Mouse (Mus musculus): ENCODE results near the gene Dhx15. TPM values are rescaled to one million over a fixed set of nuclear protein-coding genes. Genes with fewer than 3 reads are reported as not detected.
"Not testable (repeated sequence)": the region's sequence is repeated elsewhere in the genome, so short reads cannot be mapped to it uniquely, and the experiment has no call there.

The Dhx15 gene
- 99.0 and 100 TPM in 2 replicates for polyA plus RNA-seq (2014; fragmentation: Nextera tagmentation; extraction: Ambion mirVana)

DNA sequence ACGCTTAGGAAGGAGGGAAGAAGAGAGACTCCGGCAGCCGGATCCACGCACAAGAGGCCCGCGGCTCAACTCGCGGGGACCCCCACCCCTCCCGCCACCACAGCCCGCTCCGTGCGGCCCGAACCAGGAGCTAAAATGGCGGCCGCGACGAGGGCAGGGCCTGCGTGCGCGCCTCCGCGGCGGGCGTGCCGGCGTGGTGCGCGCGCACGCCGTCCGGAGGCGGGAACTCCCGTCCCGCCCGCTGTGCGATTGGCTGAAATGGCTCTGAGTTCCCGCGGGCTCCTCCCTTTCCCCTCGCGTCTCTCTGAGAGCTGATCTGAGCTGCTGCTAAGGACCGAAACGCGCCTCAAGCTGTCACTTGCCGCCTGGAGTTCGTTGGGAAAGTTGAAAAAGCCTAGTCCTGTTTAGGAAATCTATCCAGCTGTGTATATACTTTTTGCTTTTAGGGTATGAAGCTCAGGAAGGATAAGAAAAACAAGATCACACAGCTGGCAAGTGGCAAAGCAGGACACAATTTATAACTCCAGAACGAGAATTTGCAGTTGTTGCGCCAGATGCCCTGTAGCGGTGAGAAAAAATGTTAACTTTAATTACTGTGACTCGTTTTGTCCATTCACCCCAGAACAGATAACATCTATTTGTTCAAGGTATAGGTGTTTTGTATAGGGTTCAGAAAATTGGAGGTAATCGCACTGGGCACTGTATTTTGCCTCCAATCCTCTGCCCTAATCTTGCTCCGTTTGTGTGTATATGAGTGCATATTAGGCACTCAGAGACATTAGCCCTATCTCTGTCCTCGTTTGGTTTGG is at the start of gene Dhx15:
Gene Dhx15, minus strand, starts transcription at position 144 of the 809 bp plus-strand sequence.
- peaks cover 16% of the 10 kb centered on the region; the same call in 1 of the 2 replicates for H3K4me1 ChIP-seq (ENCODE audit: control insufficient read depth, insufficient read depth, low read length)
- H3K36me3 ChIP-seq (ENCODE audit: control insufficient read depth, insufficient read depth, low read length) = no peaks in the 10 kb centered on the region
- under 1% methylated on average over 53 of the region's 53 CpGs for WGBS
- peak within 1 kb of the TSS; percentile 95 for H3K4me3 ChIP-seq (ENCODE audit: low read depth, low read length)
- peak within 1 kb of the TSS; percentile 98 for H3K27ac ChIP-seq (ENCODE audit: low read length)
- peak within 1 kb of the TSS; percentile 99 for H3K9ac ChIP-seq (replicated peaks; ENCODE audit: low read depth, low read length)
- peak within 1 kb of the TSS; percentile 91 for H3K4me2 ChIP-seq (replicated peaks; ENCODE audit: low read depth, low read length)
- peak; percentile 95 for ATAC-seq (ENCODE audit: insufficient number of reproducible peaks, insufficient read depth, low FRiP score, low read depth)
- no peaks in the 10 kb centered on the region for H3K9me3 ChIP-seq (ENCODE audit: control insufficient read depth, low read depth, low read length)
- H3K27me3 ChIP-seq (ENCODE audit: control insufficient read depth, insufficient read depth, low read length) = no peaks in the 10 kb centered on the region

DNA sequence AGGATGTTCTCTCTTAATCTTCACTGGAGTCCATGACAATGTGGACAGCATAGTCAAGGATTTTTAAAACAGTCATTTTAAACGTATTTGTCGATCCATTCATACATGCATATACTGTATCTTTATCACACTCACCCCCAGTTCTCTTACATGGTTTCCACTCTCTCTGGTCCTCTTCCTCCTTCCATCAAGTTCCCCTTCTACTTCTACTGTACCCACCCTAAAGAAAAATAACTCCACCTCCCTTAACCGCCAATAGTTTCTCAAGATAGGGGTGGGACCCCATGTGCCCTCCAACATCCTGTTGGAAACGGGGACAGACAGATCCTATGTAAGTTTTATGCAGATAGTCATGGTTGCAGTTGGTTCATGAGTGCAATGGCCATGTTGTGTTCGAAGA is 48.6 kb upstream of the Dhx15 start:
- Histone ChIP-seq H3K27ac (ENCODE audit: low read length) (no peak overlapping the region), H3K4me2 (replicated peaks; ENCODE audit: low read depth, low read length) (no peak overlapping the region), H3K27me3 (ENCODE audit: control insufficient read depth, insufficient read depth, low read length) (no peaks in the 10 kb centered on the region), H3K4me1 (ENCODE audit: control insufficient read depth, insufficient read depth, low read length) (peaks cover 14% of the 10 kb centered on the region; the same call in 1 of the 2 replicates), H3K9ac (replicated peaks; ENCODE audit: low read depth, low read length) (no peak overlapping the region), H3K4me3 (ENCODE audit: low read depth, low read length) (no peak overlapping the region), H3K9me3 (ENCODE audit: control insufficient read depth, low read depth, low read length) (no peaks in the 10 kb centered on the region), H3K36me3 (ENCODE audit: control insufficient read depth, insufficient read depth, low read length) (no peaks in the 10 kb centered on the region)
- no peak for ATAC-seq (ENCODE audit: insufficient number of reproducible peaks, insufficient read depth, low FRiP score, low read depth)
- WGBS = 87% methylated on average over 5 of the region's 5 CpGs

- H3K4me2 ChIP-seq (replicated peaks; ENCODE audit: low read depth, low read length) = no peak overlapping the region
- no peaks in the 10 kb centered on the region for H3K36me3 ChIP-seq (ENCODE audit: control insufficient read depth, insufficient read depth, low read length)
- peaks cover 14% of the 10 kb centered on the region; the same call in 1 of the 2 replicates for H3K4me1 ChIP-seq (ENCODE audit: control insufficient read depth, insufficient read depth, low read length)
- ATAC-seq (ENCODE audit: insufficient number of reproducible peaks, insufficient read depth, low FRiP score, low read depth) = no peak
- H3K27ac ChIP-seq (ENCODE audit: low read length) = no peak overlapping the region; the same call in 1 of the 2 replicates
- H3K9me3 ChIP-seq (ENCODE audit: control insufficient read depth, low read depth, low read length) = no peaks in the 10 kb centered on the region
- no peaks in the 10 kb centered on the region for H3K27me3 ChIP-seq (ENCODE audit: control insufficient read depth, insufficient read depth, low read length)
- H3K9ac ChIP-seq (replicated peaks; ENCODE audit: low read depth, low read length) = no peak overlapping the region
- WGBS = 65% methylated on average over 8 of the region's 8 CpGs
- H3K4me3 ChIP-seq (ENCODE audit: low read depth, low read length) = no peak overlapping the region
These were observed 47.8 kb upstream of the Dhx15 start for GRCm38 (mm10) chr5:52237956-52238735.

- not testable (repeated sequence) for H3K9ac ChIP-seq (replicated peaks; ENCODE audit: low read depth, low read length); H3K27ac ChIP-seq (ENCODE audit: low read length); H3K36me3 ChIP-seq (ENCODE audit: control insufficient read depth, insufficient read depth, low read length); H3K27me3 ChIP-seq (ENCODE audit: control insufficient read depth, insufficient read depth, low read length); H3K9me3 ChIP-seq (ENCODE audit: control insufficient read depth, low read depth, low read length); H3K4me3 ChIP-seq (ENCODE audit: low read depth, low read length); H3K4me2 ChIP-seq (replicated peaks; ENCODE audit: low read depth, low read length); ATAC-seq (ENCODE audit: insufficient number of reproducible peaks, insufficient read depth, low FRiP score, low read depth)
- peaks cover 14% of the 10 kb centered on the region; the same call in 1 of the 2 replicates for H3K4me1 ChIP-seq (ENCODE audit: control insufficient read depth, insufficient read depth, low read length)
- WGBS = 90% methylated on average over 5 of the region's 6 CpGs
These were observed 46.3 kb upstream of the Dhx15 start for GRCm38 (mm10) chr5:52236585-52236984.

DNA sequence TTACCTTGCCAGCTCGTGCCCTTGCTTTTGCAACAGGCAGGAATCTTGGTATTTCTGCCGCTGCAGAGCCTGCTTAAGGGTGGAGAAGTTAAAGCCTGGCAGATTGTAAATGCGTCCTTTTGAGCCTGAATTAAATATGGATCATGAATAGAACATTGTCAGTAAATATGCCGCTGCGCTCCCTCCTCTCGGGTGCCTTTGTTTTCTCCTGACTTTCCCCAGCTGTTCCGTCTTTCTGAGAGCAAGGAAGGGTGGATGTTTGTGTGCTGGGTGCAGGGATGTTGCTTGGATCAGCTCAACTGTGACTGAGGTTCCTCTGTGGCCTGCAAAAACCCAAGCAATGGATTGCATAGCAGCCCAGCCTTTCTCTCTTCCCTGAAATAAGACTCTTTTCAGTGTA is 44.3 kb upstream of the Dhx15 start:
- 23% methylated on average over 7 of the region's 7 CpGs for WGBS
- H3K36me3 ChIP-seq (ENCODE audit: control insufficient read depth, insufficient read depth, low read length) = no peaks in the 10 kb centered on the region
- no peaks in the 10 kb centered on the region for H3K9me3 ChIP-seq (ENCODE audit: control insufficient read depth, low read depth, low read length)
- no peaks in the 10 kb centered on the region for H3K27me3 ChIP-seq (ENCODE audit: control insufficient read depth, insufficient read depth, low read length)
- peaks cover 14% of the 10 kb centered on the region; the same call in 1 of the 2 replicates for H3K4me1 ChIP-seq (ENCODE audit: control insufficient read depth, insufficient read depth, low read length)
- H3K9ac ChIP-seq (replicated peaks; ENCODE audit: low read depth, low read length) = no peak overlapping the region
- no peak for ATAC-seq (ENCODE audit: insufficient number of reproducible peaks, insufficient read depth, low FRiP score, low read depth)
- no peak overlapping the region for H3K4me3 ChIP-seq (ENCODE audit: low read depth, low read length)
- H3K27ac ChIP-seq (ENCODE audit: low read length) = peak overlapping the region; percentile 66
- H3K4me2 ChIP-seq (replicated peaks; ENCODE audit: low read depth, low read length) = no peak overlapping the region

DNA sequence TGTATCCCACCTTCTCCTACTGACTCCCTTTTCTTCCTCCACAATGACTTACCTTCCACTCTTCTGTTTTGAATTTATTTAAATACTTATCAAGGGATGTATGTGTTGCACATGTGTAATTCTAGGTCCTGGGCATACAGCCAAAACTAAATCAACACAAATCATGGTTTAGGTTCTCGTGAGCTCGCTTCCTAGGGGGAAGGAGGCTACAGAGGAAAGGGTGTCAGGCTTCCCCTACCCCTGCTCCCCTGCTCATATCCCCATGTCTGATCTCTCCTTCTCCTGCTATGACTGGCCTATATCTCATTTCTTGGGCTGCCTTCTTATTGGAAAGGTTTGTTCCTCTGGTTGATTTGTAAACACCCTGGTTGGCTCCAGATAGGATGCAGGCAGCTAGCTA is 43.6 kb upstream of the Dhx15 start:
- peaks cover 14% of the 10 kb centered on the region; the same call in 1 of the 2 replicates for H3K4me1 ChIP-seq (ENCODE audit: control insufficient read depth, insufficient read depth, low read length)
- H3K27ac ChIP-seq (ENCODE audit: low read length) = peak overlapping the region; percentile 66; the same call in 1 of the 2 replicates
- H3K4me2 ChIP-seq (replicated peaks; ENCODE audit: low read depth, low read length) = no peak overlapping the region
- no peak for ATAC-seq (ENCODE audit: insufficient number of reproducible peaks, insufficient read depth, low FRiP score, low read depth)
- no peaks in the 10 kb centered on the region for H3K36me3 ChIP-seq (ENCODE audit: control insufficient read depth, insufficient read depth, low read length)
- H3K9ac ChIP-seq (replicated peaks; ENCODE audit: low read depth, low read length) = no peak overlapping the region
- H3K4me3 ChIP-seq (ENCODE audit: low read depth, low read length) = no peak overlapping the region
- H3K9me3 ChIP-seq (ENCODE audit: control insufficient read depth, low read depth, low read length) = no peaks in the 10 kb centered on the region
- H3K27me3 ChIP-seq (ENCODE audit: control insufficient read depth, insufficient read depth, low read length) = no peaks in the 10 kb centered on the region
- WGBS = 26% methylated on average over 2 of the region's 2 CpGs

DNA sequence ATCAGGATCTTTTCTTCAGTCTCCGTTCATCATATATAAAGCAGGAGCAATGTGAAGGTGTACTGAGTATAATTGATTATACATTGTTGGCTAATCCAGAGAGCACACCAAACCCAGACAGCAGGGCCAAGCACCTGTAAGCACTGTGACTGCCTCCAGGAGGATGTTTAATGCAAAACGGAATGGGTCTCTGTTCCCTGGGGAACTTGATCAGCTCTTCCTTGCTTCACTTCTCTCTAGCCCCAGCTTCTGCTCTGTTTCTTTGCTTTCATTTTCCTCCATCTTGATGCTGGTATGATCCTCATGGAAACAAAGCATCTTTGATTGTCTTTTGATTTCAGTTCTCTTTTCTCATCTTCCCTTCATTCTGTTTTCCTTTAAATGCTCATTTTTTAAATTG is 42.3 kb upstream of the Dhx15 start:
- H3K9ac ChIP-seq (replicated peaks; ENCODE audit: low read depth, low read length) = no peak overlapping the region
- H3K27ac ChIP-seq (ENCODE audit: low read length) = no peak overlapping the region
- H3K4me2 ChIP-seq (replicated peaks; ENCODE audit: low read depth, low read length) = no peak overlapping the region
- no peak for ATAC-seq (ENCODE audit: insufficient number of reproducible peaks, insufficient read depth, low FRiP score, low read depth)
- WGBS = 66% methylated on average over 2 of the region's 2 CpGs
- peaks cover 10% of the 10 kb centered on the region; the same call in 1 of the 2 replicates for H3K4me1 ChIP-seq (ENCODE audit: control insufficient read depth, insufficient read depth, low read length)
- no peaks in the 10 kb centered on the region for H3K36me3 ChIP-seq (ENCODE audit: control insufficient read depth, insufficient read depth, low read length)
- no peak overlapping the region for H3K4me3 ChIP-seq (ENCODE audit: low read depth, low read length)
- H3K9me3 ChIP-seq (ENCODE audit: control insufficient read depth, low read depth, low read length) = no peaks in the 10 kb centered on the region
- no peaks in the 10 kb centered on the region for H3K27me3 ChIP-seq (ENCODE audit: control insufficient read depth, insufficient read depth, low read length)

GRCm38 (mm10) chr5:52232199-52232598 is 41.9 kb upstream of the Dhx15 start:
- Histone ChIP-seq H3K27ac (ENCODE audit: low read length) (no peak overlapping the region), H3K4me2 (replicated peaks; ENCODE audit: low read depth, low read length) (no peak overlapping the region), H3K27me3 (ENCODE audit: control insufficient read depth, insufficient read depth, low read length) (no peaks in the 10 kb centered on the region), H3K9me3 (ENCODE audit: control insufficient read depth, low read depth, low read length) (no peaks in the 10 kb centered on the region), H3K36me3 (ENCODE audit: control insufficient read depth, insufficient read depth, low read length) (no peaks in the 10 kb centered on the region), H3K9ac (replicated peaks; ENCODE audit: low read depth, low read length) (no peak overlapping the region), H3K4me3 (ENCODE audit: low read depth, low read length) (no peak overlapping the region), H3K4me1 (ENCODE audit: control insufficient read depth, insufficient read depth, low read length) (peaks cover 10% of the 10 kb centered on the region; the same call in 1 of the 2 replicates)
- 81% methylated on average over 2 of the region's 2 CpGs for WGBS
- ATAC-seq (ENCODE audit: insufficient number of reproducible peaks, insufficient read depth, low FRiP score, low read depth) = no peak

All from stomach, embryonic 14.5 days (tissue).